Mouse (Mus musculus) MEL (cell line): ENCODE measurements around the gene Gprasp2. TPM values are rescaled to one million over a fixed set of nuclear protein-coding genes. Genes with fewer than 3 reads are reported as not detected.
"Not testable (repeated sequence)": the region's sequence is repeated elsewhere in the genome, so short reads cannot be mapped to it uniquely, and the experiment has no call there.

Source experiments
- DNase-seq: peaks from one replicate; pipeline ENCODE4 v3.0.0; 2011; ENCODE audit warnings: low read depth, low spot score
- H3K27ac ChIP-seq: 2 replicates; pipeline ENCODE4 v1.5.1; 2012; ENCODE audit warnings: low read depth, mild to moderate bottlenecking, control low read depth, low read length, moderate library complexity; ENCODE audit not compliant: control insufficient read depth
- H3K27me3 ChIP-seq, 2 experiments: fragments of 150-350 bp in 1 of 2; sonication (generic) in 1 of 2; 2 replicates each; pipeline ENCODE4 v1.6.1; 2012; ENCODE audit warnings: low read length in 2 of 2, mild to moderate bottlenecking in 2 of 2, improper control_type of control experiment in 1 of 2, moderate library complexity in 1 of 2; ENCODE audit not compliant: insufficient read depth in 2 of 2, control insufficient read depth in 1 of 2
- H3K36me3 ChIP-seq, 2 experiments: 2 replicates each; pipeline ENCODE4 v1.6.1; 2012 to 2014; ENCODE audit warnings: low read length in 2 of 2, improper control_type of control experiment in 1 of 2, inconsistent platforms in 1 of 2, mild to moderate bottlenecking in 1 of 2; ENCODE audit not compliant: insufficient read depth in 2 of 2, control insufficient read depth in 1 of 2
- H3K4me1 ChIP-seq, 2 experiments: fragments of 150-350 bp in 1 of 2; sonication (generic) in 1 of 2; 2 replicates each; pipeline ENCODE4 v1.6.1; 2012; ENCODE audit warnings: low read length in 2 of 2, improper control_type of control experiment in 1 of 2, mild to moderate bottlenecking in 1 of 2; ENCODE audit not compliant: insufficient read depth in 2 of 2, control insufficient read depth in 1 of 2
- H3K4me3 ChIP-seq, 2 experiments: fragments of 150-350 bp in 1 of 2; sonication (generic) in 1 of 2; 2 replicates each; pipeline ENCODE4 v1.5.1; 2012; ENCODE audit warnings: low read depth in 2 of 2, low read length in 2 of 2, mild to moderate bottlenecking in 2 of 2, moderate library complexity in 2 of 2, control low read depth in 1 of 2, improper control_type of control experiment in 1 of 2; ENCODE audit not compliant: control insufficient read depth in 1 of 2, insufficient read depth in 1 of 2
- H3K79me2 ChIP-seq: 2 replicates; pipeline ENCODE4 v1.6.1; 2012; ENCODE audit warnings: mild to moderate bottlenecking, low read length, moderate library complexity; ENCODE audit not compliant: control insufficient read depth, poor library complexity, insufficient read depth
- H3K9ac ChIP-seq: 2 replicates; pipeline ENCODE4 v1.6.1; 2012; ENCODE audit warnings: low read depth, mild to moderate bottlenecking, control low read depth, low read length, moderate library complexity; ENCODE audit not compliant: control insufficient read depth, poor library complexity, severe bottlenecking
- H3K9me3 ChIP-seq: fragments of 150-350 bp; sonication (generic); replicated peaks from 2 replicates; pipeline ENCODE4 v1.6.1; 2012; ENCODE audit warnings: mild to moderate bottlenecking, low read length, improper control_type of control experiment, moderate library complexity; ENCODE audit not compliant: insufficient read depth
- CTCF ChIP-seq, 3 experiments: IDR thresholded peaks in 2 of 3; conservative IDR thresholded peaks in 1 of 3; 2 replicates each; pipeline ENCODE4 v1.5.1; 2011 to 2012; ENCODE audit warnings: low read length in 3 of 3, low read depth in 2 of 3, mild to moderate bottlenecking in 2 of 3, improper control_type of control experiment in 1 of 3, inconsistent platforms in 1 of 3, mixed read lengths in 1 of 3, moderate library complexity in 1 of 3; ENCODE audit not compliant: control insufficient read depth in 1 of 3, insufficient read depth in 1 of 3, poor library complexity in 1 of 3, severe bottlenecking in 1 of 3
- ETS1 ChIP-seq: IDR thresholded peaks from 2 replicates; pipeline ENCODE4 v1.6.1; 2012; ENCODE audit warnings: low read depth, mild to moderate bottlenecking, inconsistent platforms, low read length, improper control_type of control experiment, moderate library complexity
- GABPA ChIP-seq: IDR thresholded peaks from 2 replicates; pipeline ENCODE4 v1.6.1; 2012; ENCODE audit warnings: low read depth, mild to moderate bottlenecking, inconsistent platforms, low read length, improper control_type of control experiment, moderate library complexity
- HCFC1 ChIP-seq: IDR thresholded peaks from 2 replicates; pipeline ENCODE4 v1.6.1; 2012; ENCODE audit warnings: low read depth, mild to moderate bottlenecking, inconsistent platforms, low read length, improper control_type of control experiment, moderate library complexity
- MAFK ChIP-seq: IDR thresholded peaks from 2 replicates; pipeline ENCODE4 v1.6.1; 2011; ENCODE audit warnings: low read depth, mild to moderate bottlenecking, low read length, improper control_type of control experiment, borderline replicate concordance
- MXI1 ChIP-seq: IDR thresholded peaks from 2 replicates; pipeline ENCODE4 v1.6.1; 2011; ENCODE audit warnings: mild to moderate bottlenecking, low read depth, low read length, improper control_type of control experiment
- MYB ChIP-seq: IDR thresholded peaks from 2 replicates; pipeline ENCODE4 v1.6.1; 2011; ENCODE audit warnings: mild to moderate bottlenecking, low read depth, low read length, improper control_type of control experiment
- POLR2A ChIP-seq, 2 experiments: IDR thresholded peaks; 2 replicates each; pipeline ENCODE4 v1.6.1; 2011 to 2012; ENCODE audit warnings: low read length in 2 of 2, mild to moderate bottlenecking in 2 of 2, control low read depth in 1 of 2, improper control_type of control experiment in 1 of 2, low read depth in 1 of 2, moderate library complexity in 1 of 2; ENCODE audit not compliant: control insufficient read depth in 1 of 2, insufficient read depth in 1 of 2, poor library complexity in 1 of 2
- POLR2AphosphoS2 ChIP-seq: IDR thresholded peaks from 2 replicates; pipeline ENCODE4 v1.6.1; 2011; ENCODE audit warnings: low read length, improper control_type of control experiment
- USF1 ChIP-seq: IDR thresholded peaks from 2 replicates; pipeline ENCODE4 v1.6.1; 2014; ENCODE audit warnings: low read depth, mild to moderate bottlenecking, inconsistent platforms, low read length, improper control_type of control experiment, moderate library complexity
- USF2 ChIP-seq, 2 experiments: IDR thresholded peaks; 2 replicates each; pipeline ENCODE4 v1.6.1; 2011 to 2012; ENCODE audit warnings: improper control_type of control experiment in 2 of 2, low read length in 2 of 2, borderline replicate concordance in 1 of 2, inconsistent platforms in 1 of 2, low read depth in 1 of 2, mild to moderate bottlenecking in 1 of 2; ENCODE audit not compliant: insufficient read depth in 1 of 2
- ZMIZ1 ChIP-seq: IDR thresholded peaks from 2 replicates; pipeline ENCODE4 v1.6.1; 2012; ENCODE audit warnings: low read depth, mild to moderate bottlenecking, inconsistent platforms, low read length, improper control_type of control experiment, moderate library complexity
- polyA plus RNA-seq, 2 experiments: library from polyadenylated mRNA; stranded (reverse) in 1 of 2; unstranded in 1 of 2; fragments of >175 nt in 1 of 2; fragments of >200 nt in 1 of 2; gene quantifications; 2 replicates each; pipeline versions ENCODE4 v1.2.1 to v1.2.4; 2012; ENCODE audit warnings: low replicate concordance in 2 of 2, low read depth in 1 of 2; ENCODE audit not compliant: insufficient read length in 2 of 2, insufficient read depth in 1 of 2, missing spikeins in 1 of 2
- total RNA-seq: library from RNA; depleted of rRNA; stranded (reverse); fragments of 300-350 nt; gene quantifications from 2 replicates; pipeline ENCODE4 v1.2.3, GENCODE M21; 2012; rRNA removed

Gprasp2 gene
- total RNA-seq (not detected in 2 replicates), polyA plus RNA-seq (under 1 TPM in 1 of 2 experiments, not detected in 1; 0.31 TPM)

GRCm38 (mm10) chrX:135838521-135839360 is at the start of gene Gprasp2:
Gene Gprasp2, plus strand, starts transcription at chrX:135839034.
- H3K79me2 ChIP-seq, H3K9me3 ChIP-seq, H3K27ac ChIP-seq, H3K9ac ChIP-seq, H3K4me1 ChIP-seq, H3K4me3 ChIP-seq, H3K27me3 ChIP-seq, H3K36me3 ChIP-seq, DNase-seq: not testable (repeated sequence)

- H3K4me3 ChIP-seq, result no peak overlapping the region
Measured at GRCm38 (mm10) chrX:135791536-135791935, 47.3 kb upstream of the Gprasp2 start.

GRCm38 (mm10) chrX:135792326-135792725 is 46.5 kb upstream of the Gprasp2 start:
- no peaks in the 10 kb centered on the region for H3K36me3 ChIP-seq
- no peaks in the 10 kb centered on the region for H3K9me3 ChIP-seq
- TF ChIP-seq POLR2AphosphoS2, result no peak
- no peak for TF ChIP-seq ETS1
- TF ChIP-seq HCFC1, result no peak
- TF ChIP-seq GABPA, result no peak
- no peak for TF ChIP-seq MAFK
- TF ChIP-seq CTCF (IDR thresholded peaks at IDR 0.05 in 2 of 3, conservative IDR thresholded peaks at IDR 0.05 in 1 of 3; ENCODE audit: control insufficient read depth in 1 of 3, insufficient read depth in 1 of 3, low read depth in 2 of 3, low read length in 3 of 3, poor library complexity in 1 of 3, severe bottlenecking in 1 of 3), result no peak
- TF ChIP-seq MXI1, result no peak
- TF ChIP-seq USF2 (IDR thresholded peaks at IDR 0.05; ENCODE audit: borderline replicate concordance in 1 of 2, insufficient read depth in 1 of 2, low read depth in 1 of 2, low read length in 2 of 2), result no peak
- H3K27me3 ChIP-seq, result no peaks in the 10 kb centered on the region
- H3K4me3 ChIP-seq, result no peak overlapping the region
- no peak for DNase-seq
- no peak overlapping the region for H3K9ac ChIP-seq
- no peaks in the 10 kb centered on the region for H3K79me2 ChIP-seq
- no peaks in the 10 kb centered on the region for H3K4me1 ChIP-seq
- no peak overlapping the region for H3K27ac ChIP-seq

More at GRCm38 (mm10) chrX:135791536-135791935, 47.3 kb upstream of the Gprasp2 start:
- Histone ChIP-seq H3K27ac (no peak overlapping the region), H3K9me3 (no peaks in the 10 kb centered on the region), H3K36me3 (no peaks in the 10 kb centered on the region), H3K4me1 (no peaks in the 10 kb centered on the region), H3K79me2 (no peaks in the 10 kb centered on the region), H3K9ac (no peak overlapping the region)
- DNase-seq, result no peak
- TF ChIP-seq ETS1 (no peak), POLR2A (IDR thresholded peaks at IDR 0.05; ENCODE audit: control insufficient read depth in 1 of 2, insufficient read depth in 1 of 2, low read depth in 1 of 2, low read length in 2 of 2, poor library complexity in 1 of 2) (no peak), MYB (no peak), USF1 (no peak), ZMIZ1 (no peak)
- TF ChIP-seq, all 39 proteins: peak for 0
- H3K27me3 ChIP-seq, result no peaks in the 10 kb centered on the region

- not testable (repeated sequence) for H3K4me3 ChIP-seq, H3K36me3 ChIP-seq, H3K9me3 ChIP-seq, H3K27ac ChIP-seq, H3K9ac ChIP-seq, DNase-seq, H3K4me1 ChIP-seq, H3K79me2 ChIP-seq, H3K27me3 ChIP-seq
Measured at GRCm38 (mm10) chrX:135795591-135796304, 43.1 kb upstream of the Gprasp2 start.
